Mouse (Mus musculus): Measurements from ENCODE around the gene Rdm1. TPM values are rescaled to one million over a fixed set of nuclear protein-coding genes. Genes with fewer than 3 reads are reported as not detected.

Rdm1 gene
- polyA plus RNA-seq, 1 experiment from 2014 or later, result 18.9 TPM

- 78% methylated on average over 4 of the region's 4 CpGs for WGBS
- ATAC-seq (ENCODE audit: low FRiP score, low TSS enrichment) (no peak), DNase-seq (ENCODE audit: low spot score) (no peak)
- no peak overlapping the region for H3K9ac ChIP-seq (ENCODE audit: low read length)
- H3K9me3 ChIP-seq (ENCODE audit: control insufficient read depth, low read length), result no peaks in the 10 kb centered on the region
- H3K4me2 ChIP-seq (replicated peaks; ENCODE audit: low read depth), result no peak overlapping the region
- no peaks in the 10 kb centered on the region for H3K36me3 ChIP-seq (ENCODE audit: control insufficient read depth, insufficient read depth, low read length)
- peaks cover 3% of the 10 kb centered on the region; the same call in 1 of the 2 replicates for H3K4me1 ChIP-seq (replicated peaks; ENCODE audit: control insufficient read depth, insufficient read depth)
- no peak overlapping the region for H3K27ac ChIP-seq (replicated peaks)
- TF ChIP-seq CTCF (IDR thresholded peaks at IDR 0.05; ENCODE audit: low read depth) (no peak), EP300 (optimal IDR thresholded peaks at IDR 0.05) (no peak)
- no peaks in the 10 kb centered on the region for H3K27me3 ChIP-seq (ENCODE audit: control insufficient read depth, insufficient read depth, low read length)
- H3K4me3 ChIP-seq (ENCODE audit: low read depth, low read length), result no peak overlapping the region
Measured at GRCm38 (mm10) chr11:101671255-101671654, 44.3 kb downstream of the Rdm1 start.

- DNase-seq (ENCODE audit: low spot score) (peak; percentile 47), ATAC-seq (ENCODE audit: low FRiP score, low TSS enrichment) (peak; percentile 63)
- Histone ChIP-seq H3K4me2 (replicated peaks; ENCODE audit: low read depth) (no peak overlapping the region), H3K9ac (ENCODE audit: low read length) (no peak overlapping the region), H3K27ac (replicated peaks) (peak overlapping the region; percentile 61), H3K4me3 (ENCODE audit: low read depth, low read length) (no peak overlapping the region), H3K27me3 (ENCODE audit: control insufficient read depth, insufficient read depth, low read length) (no peaks in the 10 kb centered on the region), H3K36me3 (ENCODE audit: control insufficient read depth, insufficient read depth, low read length) (no peaks in the 10 kb centered on the region), H3K4me1 (replicated peaks; ENCODE audit: control insufficient read depth, insufficient read depth) (peaks cover 3% of the 10 kb centered on the region; the same call in 1 of the 2 replicates), H3K9me3 (ENCODE audit: control insufficient read depth, low read length) (no peaks in the 10 kb centered on the region)
- WGBS, result 15% methylated on average over 16 of the region's 16 CpGs
- TF ChIP-seq EP300 (optimal IDR thresholded peaks at IDR 0.05) (no peak), CTCF (IDR thresholded peaks at IDR 0.05; ENCODE audit: low read depth) (no peak)
Measured at GRCm38 (mm10) chr11:101673010-101673642, 46.1 kb downstream of the Rdm1 start.

GRCm38 (mm10) chr11:101674106-101674505 lies 47.1 kb downstream of the Rdm1 start:
- peaks cover 2% of the 10 kb centered on the region; the same call in 1 of the 2 replicates for H3K4me1 ChIP-seq (replicated peaks; ENCODE audit: control insufficient read depth, insufficient read depth)

GRCm38 (mm10) chr11:101675349-101675748 lies 48.4 kb downstream of the Rdm1 start:
- no peaks in the 10 kb centered on the region for H3K4me1 ChIP-seq (replicated peaks; ENCODE audit: control insufficient read depth, insufficient read depth)
- no peaks in the 10 kb centered on the region for H3K27me3 ChIP-seq (ENCODE audit: control insufficient read depth, insufficient read depth, low read length)
- no peak for TF ChIP-seq CTCF (IDR thresholded peaks at IDR 0.05; ENCODE audit: low read depth)
- TF ChIP-seq EP300 (optimal IDR thresholded peaks at IDR 0.05), result no peak
- H3K9me3 ChIP-seq (ENCODE audit: control insufficient read depth, low read length), result no peaks in the 10 kb centered on the region
- no peak overlapping the region for H3K9ac ChIP-seq (ENCODE audit: low read length)
- 78% methylated on average over 4 of the region's 4 CpGs for WGBS
- DNase-seq (ENCODE audit: low spot score), result no peak
- H3K27ac ChIP-seq (replicated peaks), result no peak overlapping the region
- no peak overlapping the region for H3K4me2 ChIP-seq (replicated peaks; ENCODE audit: low read depth)
- no peak for ATAC-seq (ENCODE audit: low FRiP score, low TSS enrichment)
- H3K4me3 ChIP-seq (ENCODE audit: low read depth, low read length), result no peak overlapping the region
- H3K36me3 ChIP-seq (ENCODE audit: control insufficient read depth, insufficient read depth, low read length), result no peaks in the 10 kb centered on the region

More at GRCm38 (mm10) chr11:101674106-101674505, 47.1 kb downstream of the Rdm1 start:
- ATAC-seq (ENCODE audit: low FRiP score, low TSS enrichment), result no peak
- H3K36me3 ChIP-seq (ENCODE audit: control insufficient read depth, insufficient read depth, low read length), result no peaks in the 10 kb centered on the region
- no peaks in the 10 kb centered on the region for H3K9me3 ChIP-seq (ENCODE audit: control insufficient read depth, low read length)
- H3K4me3 ChIP-seq (ENCODE audit: low read depth, low read length), result no peak overlapping the region
- DNase-seq (ENCODE audit: low spot score), result no peak
- no peak overlapping the region for H3K27ac ChIP-seq (replicated peaks)
- no peak overlapping the region for H3K9ac ChIP-seq (ENCODE audit: low read length)
- WGBS, result 84% methylated on average over 5 of the region's 5 CpGs
- H3K27me3 ChIP-seq (ENCODE audit: control insufficient read depth, insufficient read depth, low read length), result no peaks in the 10 kb centered on the region
- no peak overlapping the region for H3K4me2 ChIP-seq (replicated peaks; ENCODE audit: low read depth)
- TF ChIP-seq EP300 (optimal IDR thresholded peaks at IDR 0.05), result no peak
- TF ChIP-seq CTCF (IDR thresholded peaks at IDR 0.05; ENCODE audit: low read depth), result no peak

- TF ChIP-seq EP300 (optimal IDR thresholded peaks at IDR 0.05) (no peak), CTCF (IDR thresholded peaks at IDR 0.05; ENCODE audit: low read depth) (no peak)
- DNase-seq (ENCODE audit: low spot score), result no peak
Measured at GRCm38 (mm10) chr11:101677655-101678054, 50.7 kb downstream of the Rdm1 start.

GRCm38 (mm10) chr11:101678770-101679169 lies 51.8 kb downstream of the Rdm1 start:
- Histone ChIP-seq H3K4me1 (replicated peaks; ENCODE audit: control insufficient read depth, insufficient read depth) (no peaks in the 10 kb centered on the region), H3K36me3 (ENCODE audit: control insufficient read depth, insufficient read depth, low read length) (no peaks in the 10 kb centered on the region), H3K4me2 (replicated peaks; ENCODE audit: low read depth) (no peak overlapping the region), H3K9me3 (ENCODE audit: control insufficient read depth, low read length) (no peaks in the 10 kb centered on the region), H3K9ac (ENCODE audit: low read length) (no peak overlapping the region), H3K4me3 (ENCODE audit: low read depth, low read length) (no peak overlapping the region), H3K27ac (replicated peaks) (no peak overlapping the region), H3K27me3 (ENCODE audit: control insufficient read depth, insufficient read depth, low read length) (no peaks in the 10 kb centered on the region)
- TF ChIP-seq EP300 (optimal IDR thresholded peaks at IDR 0.05) (no peak), CTCF (IDR thresholded peaks at IDR 0.05; ENCODE audit: low read depth) (no peak)
- DNase-seq (ENCODE audit: low spot score), result no peak
- 71% methylated on average over 5 of the region's 5 CpGs for WGBS
- ATAC-seq (ENCODE audit: low FRiP score, low TSS enrichment), result no peak

More at GRCm38 (mm10) chr11:101677655-101678054, 50.7 kb downstream of the Rdm1 start:
- 61% methylated on average over 12 of the region's 12 CpGs for WGBS
- no peak for ATAC-seq (ENCODE audit: low FRiP score, low TSS enrichment)
- Histone ChIP-seq H3K9ac (ENCODE audit: low read length) (no peak overlapping the region), H3K4me1 (replicated peaks; ENCODE audit: control insufficient read depth, insufficient read depth) (no peaks in the 10 kb centered on the region), H3K27ac (replicated peaks) (no peak overlapping the region), H3K9me3 (ENCODE audit: control insufficient read depth, low read length) (no peaks in the 10 kb centered on the region), H3K4me2 (replicated peaks; ENCODE audit: low read depth) (no peak overlapping the region), H3K27me3 (ENCODE audit: control insufficient read depth, insufficient read depth, low read length) (no peaks in the 10 kb centered on the region), H3K36me3 (ENCODE audit: control insufficient read depth, insufficient read depth, low read length) (no peaks in the 10 kb centered on the region), H3K4me3 (ENCODE audit: low read depth, low read length) (no peak overlapping the region)
